Mouse (Mus musculus) right cerebral cortex, postnatal 10 days (tissue): ENCODE results near the gene Gm572.

ENCODE experiments used
- DNase-seq, 2 experiments: peaks; one replicate each; pipeline ENCODE4 v3.0.0; 2021; ENCODE audit warnings: low spot score in 2 of 2

The Gm572 gene

DNA sequence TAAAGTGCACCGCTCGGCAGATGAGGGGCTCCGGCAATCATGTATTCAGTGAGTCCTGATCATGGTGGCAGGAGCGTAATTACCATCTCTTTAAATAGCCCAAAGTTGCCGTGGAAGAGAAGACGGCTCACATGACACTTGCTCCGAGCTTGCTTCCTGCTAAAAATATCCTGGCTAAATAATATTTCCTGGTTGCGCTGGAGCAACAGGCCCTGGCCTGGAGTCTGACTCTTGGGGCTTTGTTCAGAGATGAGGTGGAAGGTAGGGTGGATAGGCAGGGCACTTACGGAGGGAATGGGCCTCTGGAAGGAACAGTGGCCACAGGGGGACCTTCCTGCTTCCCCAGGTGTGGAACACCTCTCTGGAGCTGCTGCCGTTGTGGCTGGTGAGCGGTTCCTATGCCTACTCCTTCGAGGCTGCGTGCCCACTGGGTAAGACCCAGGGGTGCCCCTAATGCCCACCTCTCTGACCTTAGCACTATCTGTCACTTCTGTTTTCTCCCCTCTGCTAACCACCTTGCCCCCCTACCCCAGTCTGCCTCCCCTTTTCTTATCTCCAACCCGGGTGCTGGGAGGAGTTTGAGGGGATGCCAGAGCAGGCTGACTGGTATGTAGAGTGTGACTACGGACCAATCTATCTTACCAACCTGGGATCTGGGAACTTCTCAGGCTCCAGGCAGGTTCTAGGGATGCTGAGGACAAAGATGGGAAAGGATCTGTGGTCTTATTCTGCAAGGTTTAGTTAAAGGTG lies 24.1 kb downstream of the Gm572 start:
- no peak for DNase-seq

GRCm38 (mm10) chr4:148671230-148671947 lies 28.3 kb downstream of the Gm572 start:
- DNase-seq = no peak

GRCm38 (mm10) chr4:148675043-148675442 lies 31.9 kb downstream of the Gm572 start:
- no peak for DNase-seq

- DNase-seq = peak in 1 of 2 experiments; percentile 44
Measured at GRCm38 (mm10) chr4:148676188-148676960, 33.3 kb downstream of the Gm572 start.

- no peak for DNase-seq
Measured at GRCm38 (mm10) chr4:148676961-148677637, 34.0 kb downstream of the Gm572 start.

- DNase-seq = no peak
Measured at GRCm38 (mm10) chr4:148678105-148678504, 35.0 kb downstream of the Gm572 start.

DNA sequence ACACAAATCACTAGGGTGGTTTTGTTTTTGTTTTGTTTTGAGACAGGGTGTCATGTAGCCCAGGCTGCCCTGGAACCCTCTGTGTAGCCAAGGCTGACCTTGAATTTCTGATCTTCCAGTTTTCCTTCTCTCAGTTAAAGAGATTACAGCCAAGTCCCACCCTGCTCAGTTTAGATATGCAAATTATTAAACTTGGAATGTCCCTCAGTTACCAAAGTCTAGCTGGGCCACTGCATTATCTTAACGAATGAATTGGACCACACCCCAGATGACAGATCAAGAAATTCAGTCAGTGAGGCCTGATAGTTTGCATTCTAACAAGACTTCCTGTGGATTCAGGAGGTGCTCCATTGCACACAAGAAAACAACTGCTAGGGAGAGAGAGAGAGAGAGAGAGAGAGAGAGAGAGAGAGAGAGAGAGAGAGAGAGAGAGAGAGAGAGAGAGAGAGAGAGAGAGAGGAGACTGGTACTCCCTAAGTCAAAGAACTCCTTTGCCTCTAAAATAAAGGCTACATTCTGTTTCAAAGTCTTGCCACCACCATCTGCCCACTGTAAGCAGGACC lies 37.5 kb downstream of the Gm572 start:
- DNase-seq = no peak

DNA sequence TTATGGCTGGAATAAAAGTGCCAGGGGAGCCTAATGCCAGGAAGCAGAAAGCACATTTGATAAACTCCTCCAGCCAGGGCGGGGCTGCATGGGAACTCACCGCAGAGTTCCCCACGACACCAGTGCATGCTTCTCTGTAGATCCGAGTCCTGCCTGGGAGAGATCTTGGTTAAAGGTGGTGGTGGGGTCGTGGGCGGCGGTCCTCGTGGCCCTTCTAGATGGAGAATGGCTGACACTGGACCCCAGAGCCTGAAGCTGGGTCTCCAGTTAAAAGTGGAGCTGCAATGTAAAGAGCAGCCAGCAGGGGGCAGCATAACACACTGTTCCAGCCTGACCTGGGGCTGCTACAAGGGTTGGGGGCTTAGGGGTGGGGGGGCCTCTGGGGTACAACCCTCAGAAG lies 38.3 kb downstream of the Gm572 start:
- peak in 1 of 2 experiments; percentile 59 for DNase-seq

- DNase-seq = no peak
Measured at GRCm38 (mm10) chr4:148682961-148683360, 39.8 kb downstream of the Gm572 start.

DNA sequence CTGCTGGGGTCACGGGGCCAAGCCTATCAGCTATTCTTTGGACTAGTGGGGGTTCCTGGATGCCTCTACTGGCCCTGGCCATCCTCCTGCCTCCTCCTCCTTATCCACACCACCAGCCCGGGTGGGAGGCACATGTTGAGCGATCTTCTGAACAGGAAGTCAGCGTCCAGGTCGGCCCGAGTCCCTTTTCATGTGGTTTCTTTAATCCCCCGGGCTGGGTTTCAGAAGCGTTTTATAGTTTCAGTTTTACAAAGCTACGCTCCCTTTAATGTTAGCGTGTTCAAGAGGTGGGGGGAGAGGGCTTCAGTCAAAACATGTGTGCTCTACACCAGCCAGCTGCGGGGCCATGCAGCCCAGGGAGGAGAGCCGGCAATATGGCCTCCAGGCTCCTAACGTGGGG lies 40.4 kb downstream of the Gm572 start:
- DNase-seq = no peak

GRCm38 (mm10) chr4:148686491-148686941 lies 43.4 kb downstream of the Gm572 start:
- peak in 1 of 2 experiments; percentile 30 for DNase-seq

DNA sequence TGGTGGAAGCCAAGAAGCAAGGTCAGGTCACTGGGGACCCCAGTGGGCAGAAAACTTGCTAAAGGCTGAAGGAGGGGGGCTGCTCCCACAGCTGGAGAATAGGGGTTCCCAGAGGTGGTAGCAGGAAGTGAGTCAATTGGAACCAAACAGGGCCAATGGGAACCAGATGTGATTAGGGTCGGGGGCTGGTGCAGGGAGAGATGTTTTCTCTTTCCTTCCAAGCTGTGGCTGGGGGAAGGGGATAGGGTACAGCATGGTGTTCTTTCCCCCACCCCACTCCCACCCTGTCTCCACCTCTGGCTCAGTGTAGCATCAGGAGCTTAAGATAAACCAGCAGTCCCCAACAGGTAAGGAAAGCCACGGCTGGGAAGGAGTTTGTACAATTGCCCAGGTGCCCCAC lies 45.0 kb downstream of the Gm572 start:
- DNase-seq = no peak

DNA sequence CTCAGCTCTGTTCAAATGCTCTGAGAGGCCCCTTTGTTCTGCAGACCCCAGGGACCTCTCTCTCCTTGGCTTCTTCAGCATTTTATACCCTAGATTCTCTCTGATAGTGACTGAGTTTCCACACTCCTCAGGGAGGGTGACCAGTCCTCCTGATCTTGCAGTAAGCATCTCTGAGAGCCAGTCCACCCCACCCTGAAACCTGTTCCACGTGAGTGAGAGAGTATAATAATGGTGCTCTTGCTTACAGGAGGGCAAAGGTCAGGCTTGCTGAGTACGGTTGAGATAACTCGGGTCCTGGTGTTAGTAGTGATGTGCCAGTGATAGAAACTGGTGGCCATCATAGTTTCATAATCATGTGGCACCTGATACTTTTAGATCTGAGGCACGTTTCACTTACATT lies 48.1 kb downstream of the Gm572 start:
- DNase-seq = no peak

DNA sequence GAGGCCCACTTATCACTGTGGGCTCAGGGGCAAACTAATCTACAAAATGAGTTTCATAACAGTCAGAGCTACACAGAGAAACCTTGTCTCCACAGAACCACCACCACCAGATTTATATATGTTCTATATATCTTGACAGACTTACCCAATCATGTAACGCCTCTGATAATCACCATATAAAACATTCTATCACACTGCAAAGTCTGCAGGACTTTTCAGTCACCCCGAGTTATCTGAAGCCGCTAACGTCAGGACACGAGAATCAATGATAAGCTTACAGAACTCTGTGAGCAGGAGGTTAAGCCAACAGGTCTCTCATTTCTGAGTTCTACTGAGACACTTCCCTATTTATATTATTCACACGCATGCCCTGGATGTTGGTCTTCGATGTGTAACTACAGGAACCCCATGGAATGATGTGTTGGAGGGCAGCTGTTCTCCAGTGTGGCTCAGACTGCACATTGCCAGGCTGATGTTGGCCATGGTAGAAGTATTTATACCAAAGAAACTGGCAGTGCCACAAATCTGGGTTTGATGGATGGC lies 50.4 kb downstream of the Gm572 start:
- no peak for DNase-seq

DNA sequence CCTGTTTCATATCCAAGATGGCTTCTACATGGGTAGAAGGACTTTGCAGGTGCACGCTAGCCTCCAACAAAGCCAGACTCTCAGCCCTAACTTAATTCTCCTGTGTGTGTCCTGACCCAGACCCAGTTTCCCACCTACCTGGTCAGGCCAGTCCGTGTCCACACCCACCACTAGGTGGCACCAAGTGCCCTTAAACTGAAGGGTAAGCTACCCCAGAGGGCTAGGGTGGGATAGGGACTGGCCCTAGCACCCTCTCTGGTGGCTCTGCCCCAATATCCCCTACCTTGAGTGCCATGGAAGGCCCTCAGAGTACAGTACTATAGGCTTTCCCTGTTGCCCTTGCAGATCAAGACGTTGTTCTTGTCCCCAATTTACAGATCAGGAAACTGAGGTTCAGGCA lies 61.6 kb downstream of the Gm572 start:
- DNase-seq = peak in 1 of 2 experiments; percentile 39

- DNase-seq = no peak
Measured at GRCm38 (mm10) chr4:148708836-148709235, 65.7 kb downstream of the Gm572 start.

DNA sequence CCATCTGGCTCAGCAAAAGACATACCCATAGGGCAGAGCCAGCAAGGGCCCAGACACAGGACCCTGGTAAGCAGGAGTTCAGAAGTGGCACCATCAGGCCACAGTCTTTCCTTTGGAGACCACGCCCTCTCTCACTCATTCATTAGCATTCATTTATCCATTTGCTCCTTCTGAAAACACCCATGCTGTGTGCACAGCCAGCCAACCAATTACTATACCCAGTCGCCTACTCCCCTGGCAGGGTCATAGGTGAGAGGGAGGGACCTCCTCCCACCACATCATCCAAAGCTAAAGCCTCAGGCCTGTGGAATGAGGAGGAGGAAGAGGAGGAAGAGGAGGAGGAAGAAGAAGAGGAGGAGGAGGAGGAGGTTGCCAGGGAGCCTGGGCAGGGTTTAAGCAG lies 67.3 kb downstream of the Gm572 start:
- no peak for DNase-seq

GRCm38 (mm10) chr4:148711323-148711722 lies 68.2 kb downstream of the Gm572 start:
- no peak for DNase-seq

- DNase-seq = no peak
Measured at GRCm38 (mm10) chr4:148712632-148713031, 69.5 kb downstream of the Gm572 start.

- DNase-seq = no peak
Measured at GRCm38 (mm10) chr4:148714064-148714463, 70.9 kb downstream of the Gm572 start.

DNA sequence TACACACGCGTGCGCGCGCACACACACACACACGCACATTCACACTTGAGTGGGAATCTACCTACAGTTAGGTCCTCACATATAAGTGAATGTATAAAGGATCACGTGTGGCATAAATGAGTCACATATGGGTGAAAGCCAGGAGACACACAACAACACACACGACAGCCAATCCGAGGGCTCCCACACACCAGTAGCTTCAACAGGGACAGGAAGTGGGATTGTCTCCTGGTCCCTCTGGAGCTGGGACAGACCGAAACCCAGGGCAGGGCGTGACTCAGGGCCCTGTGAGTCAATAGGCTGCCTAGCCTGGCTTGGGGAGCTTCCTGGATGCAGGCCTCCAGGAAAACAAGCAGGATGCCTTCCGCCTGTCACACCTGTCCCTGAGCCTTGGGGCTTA lies 71.6 kb downstream of the Gm572 start:
- no peak for DNase-seq
